ENCODE assay signal across 24 mouse cellular contexts in the genomic region with DNA sequence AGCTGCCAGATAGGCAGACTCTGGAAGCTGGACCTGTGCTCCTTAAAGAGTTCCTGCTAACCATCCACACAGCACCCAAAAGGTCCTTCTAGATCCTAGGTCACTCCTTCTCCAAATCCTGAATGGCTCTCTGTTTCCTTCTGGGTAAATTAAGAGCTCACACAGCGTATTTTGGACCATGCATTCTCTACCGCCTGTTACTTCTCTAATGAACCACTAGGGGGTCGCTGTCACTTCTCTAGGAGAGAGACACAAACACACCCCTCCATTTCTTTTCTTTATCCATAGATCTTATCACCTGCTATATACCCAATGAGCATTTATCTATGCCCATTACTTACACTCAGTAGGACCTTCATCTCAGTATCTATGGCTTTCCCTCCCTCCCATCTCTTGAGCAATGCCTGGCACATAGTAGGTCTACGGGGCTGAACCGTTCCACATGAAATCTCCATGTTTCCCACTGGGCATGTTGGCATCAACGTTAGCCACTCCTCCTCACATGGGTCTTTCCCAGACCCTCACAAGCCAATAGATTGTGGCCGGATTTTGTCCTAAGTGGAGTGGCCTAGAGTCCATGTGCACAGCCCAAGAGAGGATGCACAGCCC. TPM values are rescaled to one million over a fixed set of nuclear protein-coding genes. Genes with fewer than 3 reads are reported as not detected.
DNase-seq lines count a peak whose midpoint lies in the region; ATAC-seq and TF ChIP-seq lines count a peak whose summit lies in the region.
"Had no signal": no experiment of that assay in that cellular context is flagged by ENCODE, and none has a peak within 500 bp of the region (broad histone marks: within the 10 kb centered on the region; RNA-seq: fewer than 3 reads in every experiment).

No protein-coding gene starts in this region.

- peak; percentile 51 for TF ChIP-seq CTCF in layer of hippocampus, adult 2 months (conservative IDR thresholded peaks at IDR 0.05)

- no peak overlapping the region for H3K4me3 ChIP-seq in layer of hippocampus, adult 2 months
- H3K4me3 ChIP-seq: heart, embryonic 13.5 days had no signal

- no peak overlapping the region for H3K27ac ChIP-seq in layer of hippocampus, adult 2 months
- H3K27ac ChIP-seq: heart, embryonic 13.5 days; liver, embryonic 14.5 days had no signal

- DNase-seq in CD4-positive, CD25-positive, alpha-beta regulatory T cell, adult 2 months (ENCODE audit: low read depth, low spot score): peak; percentile 11
- no peak for DNase-seq in layer of hippocampus, adult 2 months (ENCODE audit: low spot score in 2 of 2)
- no peak for DNase-seq in layer of hippocampus, adult 11-12 months (ENCODE audit: low spot score)
- DNase-seq in thymus, postnatal 0 days (ENCODE audit: low spot score): peak; percentile 7
- DNase-seq in thymus, postnatal 4 days: no peak
- DNase-seq: adrenal gland, postnatal 14 days; cerebellum, adult 2 months; cerebellum, postnatal 25 days; embryo, embryonic 11 days; gastrocnemius, postnatal 10 days; heart, adult 11 months; heart, postnatal 14 days; kidney, adult 9 months; kidney, postnatal 25 days; lung, postnatal 10 days had no signal

- no peak for ATAC-seq in CD4-positive, CD25-positive, alpha-beta regulatory T cell, adult 4 months
- no peak for ATAC-seq in erythroblast, adult 5-6 weeks (replicated peaks; ENCODE audit: low FRiP score, poor library complexity, severe bottlenecking)
- ATAC-seq: forebrain, embryonic 14.5 days; inflammation-experienced regulatory T-cells, adult 6 months had no signal

RNA-seq across cellular contexts. Expression of a gene that starts 7.9 kb away (rescaled TPM):
- polyA plus RNA-seq in CD4-positive, CD25-positive, alpha-beta regulatory T cell, adult 4 months (2017; shearing (Covaris generic)): not detected
- 1 to 10 TPM; 4.0 to 4.7 TPM for total RNA-seq in layer of hippocampus, adult 2 months (2021)
- polyA plus RNA-seq in thymus, postnatal 0 days (2015; fragmentation: Nextera tagmentation; extraction: Ambion mirVana): 0.04 TPM in 2 replicates
- not detected in 2 replicates for total RNA-seq in erythroblast, adult 5-6 weeks (2015; ENCODE audit: low replicate concordance)
- total RNA-seq in erythroblast, adult 5-6 weeks (2017; ENCODE audit: low replicate concordance): not detected in 2 replicates
- total RNA-seq: heart, postnatal 14 days; monocyte, adult 5-6 weeks; neutrophil, adult 5-6 weeks had no signal
- polyA plus RNA-seq: inflammation-experienced regulatory T-cells, adult 6 months; liver, embryonic 14.5 days; midbrain, embryonic 11.5 days had no signal

Comparison
In these comparisons a context has a peak if more than half of its experiments do, and no peak if none do; other contexts are left out.
1. DNase-seq: peak in CD4-positive, CD25-positive, alpha-beta regulatory T cell, adult 2 months (single experiment) and thymus, postnatal 0 days (single experiment); none in layer of hippocampus, adult 2 months (0 of 2), layer of hippocampus, adult 11-12 months (single experiment) and thymus, postnatal 4 days (single experiment).
2. RNA of a gene that starts 7.9 kb away (total RNA-seq): 4.0 to 4.7 TPM in layer of hippocampus, adult 2 months; not detected in erythroblast, adult 5-6 weeks; every median in the first group is over 4 times any median in the second.